Mouse (Mus musculus): ENCODE results near the gene Nlrp2. TPM values are rescaled to one million over a fixed set of nuclear protein-coding genes. Genes with fewer than 3 reads are reported as not detected.

Nlrp2 gene
- not detected in 2 replicates for polyA plus RNA-seq (2012; rRNA removed)

DNA sequence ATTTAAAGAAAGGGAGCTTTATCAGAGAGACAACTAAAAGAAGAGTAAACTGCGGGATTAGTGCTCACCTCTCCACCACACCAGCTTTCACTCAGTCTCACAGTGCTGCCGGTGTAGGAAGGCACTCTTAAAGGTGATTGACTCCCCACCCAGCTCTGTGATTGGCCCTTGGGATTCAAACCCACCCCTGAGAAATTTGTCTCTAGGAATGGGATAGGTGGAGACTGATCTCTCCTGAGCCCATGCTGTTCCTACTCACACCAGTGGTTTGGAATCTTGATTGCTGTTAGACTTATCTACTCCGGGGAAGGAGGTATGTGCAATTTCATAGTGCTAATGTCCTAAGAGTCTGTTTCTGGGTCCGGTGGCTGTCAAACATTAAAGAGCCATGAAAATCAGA lies at the start of gene Nlrp2:
Nlrp2 (minus strand) TSS at position 101 of the 400 bp plus-strand sequence.
- TF ChIP-seq POLR2A (IDR thresholded peaks at IDR 0.05; ENCODE audit: control insufficient read depth, low read depth, low read length): no peak
- no peak for TF ChIP-seq CTCF (IDR thresholded peaks at IDR 0.05; ENCODE audit: control insufficient read depth, insufficient read depth, insufficient replicate concordance, low read depth, low read length)
- Histone ChIP-seq H3K27me3 (ENCODE audit: control insufficient read depth, insufficient read depth, low read length) (no peaks in the 10 kb centered on the region), H3K27ac (ENCODE audit: control insufficient read depth, insufficient read depth, low read depth, low read length) (no peak within 1 kb of the TSS), H3K36me3 (ENCODE audit: control insufficient read depth, insufficient read depth, low read length) (no peaks in the 10 kb centered on the region), H3K4me1 (ENCODE audit: control insufficient read depth, insufficient read depth, low read length) (no peaks in the 10 kb centered on the region), H3K4me3 (ENCODE audit: control insufficient read depth, low read depth, low read length) (no peak within 1 kb of the TSS)

DNA sequence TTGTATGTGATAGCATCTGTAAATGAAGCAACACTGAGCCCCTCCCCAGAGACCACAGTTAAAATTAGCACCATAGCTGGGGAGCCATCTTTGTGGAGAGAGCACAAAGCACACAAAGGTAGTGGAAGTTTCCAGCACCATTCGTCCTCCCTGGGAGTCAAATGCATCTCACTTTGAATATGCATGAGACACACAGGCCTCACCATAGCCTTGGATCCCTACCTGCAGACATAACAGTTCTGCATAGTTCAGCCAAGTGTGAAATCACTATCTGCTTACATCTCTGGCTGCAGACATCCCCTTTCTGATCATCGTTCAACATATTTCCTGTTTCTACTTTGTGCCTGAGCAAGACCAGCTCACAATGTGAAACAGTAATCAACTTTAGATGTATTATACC lies 15.9 kb upstream of the Nlrp2 start:
- TF ChIP-seq CTCF (IDR thresholded peaks at IDR 0.05; ENCODE audit: control insufficient read depth, insufficient read depth, insufficient replicate concordance, low read depth, low read length) (no peak), POLR2A (IDR thresholded peaks at IDR 0.05; ENCODE audit: control insufficient read depth, low read depth, low read length) (no peak)
- no peaks in the 10 kb centered on the region for H3K4me1 ChIP-seq (ENCODE audit: control insufficient read depth, insufficient read depth, low read length)
- H3K36me3 ChIP-seq (ENCODE audit: control insufficient read depth, insufficient read depth, low read length): no peaks in the 10 kb centered on the region
- H3K4me3 ChIP-seq (ENCODE audit: control insufficient read depth, low read depth, low read length): no peak overlapping the region
- no peaks in the 10 kb centered on the region for H3K27me3 ChIP-seq (ENCODE audit: control insufficient read depth, insufficient read depth, low read length)
- H3K27ac ChIP-seq (ENCODE audit: control insufficient read depth, insufficient read depth, low read depth, low read length): no peak overlapping the region

DNA sequence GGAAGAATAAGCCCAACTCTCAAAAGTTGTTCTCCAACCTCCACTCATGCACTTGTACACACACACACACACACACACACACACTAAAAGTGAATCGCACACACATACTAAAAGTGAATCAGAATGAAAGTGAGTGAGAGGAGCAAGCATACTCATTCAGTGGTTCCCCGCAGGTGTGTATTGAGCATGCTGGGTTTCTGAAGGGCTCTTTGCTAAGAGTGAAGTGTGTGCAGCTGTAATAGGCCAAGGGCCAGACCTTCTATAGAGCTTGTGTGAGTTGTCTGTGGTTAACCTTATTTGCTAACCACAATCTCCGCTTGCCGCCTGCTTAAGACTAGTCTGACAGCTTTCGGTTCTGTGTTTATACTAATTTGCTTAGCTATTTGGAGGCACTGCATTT lies 12.8 kb upstream of the Nlrp2 start:
- H3K27me3 ChIP-seq (ENCODE audit: control insufficient read depth, insufficient read depth, low read length): no peaks in the 10 kb centered on the region
- H3K4me1 ChIP-seq (ENCODE audit: control insufficient read depth, insufficient read depth, low read length): no peaks in the 10 kb centered on the region
- TF ChIP-seq POLR2A (IDR thresholded peaks at IDR 0.05; ENCODE audit: control insufficient read depth, low read depth, low read length): no peak
- no peak for TF ChIP-seq CTCF (IDR thresholded peaks at IDR 0.05; ENCODE audit: control insufficient read depth, insufficient read depth, insufficient replicate concordance, low read depth, low read length)
- no peak overlapping the region for H3K4me3 ChIP-seq (ENCODE audit: control insufficient read depth, low read depth, low read length)
- H3K36me3 ChIP-seq (ENCODE audit: control insufficient read depth, insufficient read depth, low read length): no peaks in the 10 kb centered on the region
- H3K27ac ChIP-seq (ENCODE audit: control insufficient read depth, insufficient read depth, low read depth, low read length): no peak overlapping the region

DNA sequence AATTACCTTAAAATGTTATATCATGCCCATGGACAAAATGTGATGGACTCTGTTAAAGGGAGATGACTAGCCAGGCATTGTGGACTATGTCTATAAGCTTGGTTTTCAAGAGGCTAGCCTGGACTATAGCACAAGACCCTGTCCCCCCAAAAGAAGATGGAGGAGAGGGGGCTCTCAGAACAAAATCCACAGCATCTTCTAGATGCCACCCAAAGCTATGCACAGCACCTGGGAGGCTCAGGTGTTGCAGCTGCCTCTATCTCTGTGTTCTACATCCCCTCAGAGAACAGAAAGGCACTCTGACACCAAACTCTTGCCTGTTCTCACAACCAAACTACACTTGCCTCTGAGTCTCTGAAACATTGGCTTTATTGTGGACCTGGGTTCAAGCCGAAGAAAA lies 598 bp downstream of the Nlrp2 start, which contains the start of gene Gm5065:
Gm5065 (plus strand) TSS at position 301 of the 400 bp plus-strand sequence.
- H3K27me3 ChIP-seq (ENCODE audit: control insufficient read depth, insufficient read depth, low read length): no peaks in the 10 kb centered on the region
- no peaks in the 10 kb centered on the region for H3K4me1 ChIP-seq (ENCODE audit: control insufficient read depth, insufficient read depth, low read length)
- H3K4me3 ChIP-seq (ENCODE audit: control insufficient read depth, low read depth, low read length): no peak within 1 kb of the TSS
- no peaks in the 10 kb centered on the region for H3K36me3 ChIP-seq (ENCODE audit: control insufficient read depth, insufficient read depth, low read length)
- TF ChIP-seq CTCF (IDR thresholded peaks at IDR 0.05; ENCODE audit: control insufficient read depth, insufficient read depth, insufficient replicate concordance, low read depth, low read length): no peak
- TF ChIP-seq POLR2A (IDR thresholded peaks at IDR 0.05; ENCODE audit: control insufficient read depth, low read depth, low read length): no peak
- H3K27ac ChIP-seq (ENCODE audit: control insufficient read depth, insufficient read depth, low read depth, low read length): no peak within 1 kb of the TSS

DNA sequence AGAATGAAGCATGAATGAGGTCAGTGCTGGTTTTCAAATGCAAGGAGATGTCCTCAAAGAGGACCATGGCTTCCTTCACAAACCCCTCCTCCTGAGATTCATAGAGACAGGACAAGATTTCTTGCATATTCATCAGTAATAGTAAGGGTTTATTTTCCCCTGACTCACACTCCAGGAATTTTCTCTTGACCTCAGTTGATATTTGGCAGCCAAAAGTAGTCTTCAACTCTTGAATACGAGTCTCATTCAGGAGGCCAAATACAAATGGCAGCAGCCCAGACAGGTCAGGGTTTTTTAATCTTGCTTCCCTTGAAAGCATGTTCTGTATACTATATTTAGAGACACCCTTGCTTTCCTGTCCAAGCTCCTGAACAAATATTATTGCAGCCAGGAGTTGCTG lies 23.3 kb downstream of the Nlrp2 start:
- Histone ChIP-seq H3K27ac (ENCODE audit: control insufficient read depth, insufficient read depth, low read depth, low read length) (no peak overlapping the region), H3K27me3 (ENCODE audit: control insufficient read depth, insufficient read depth, low read length) (no peaks in the 10 kb centered on the region), H3K4me3 (ENCODE audit: control insufficient read depth, low read depth, low read length) (no peak overlapping the region), H3K4me1 (ENCODE audit: control insufficient read depth, insufficient read depth, low read length) (no peaks in the 10 kb centered on the region), H3K36me3 (ENCODE audit: control insufficient read depth, insufficient read depth, low read length) (no peaks in the 10 kb centered on the region)
- TF ChIP-seq POLR2A (IDR thresholded peaks at IDR 0.05; ENCODE audit: control insufficient read depth, low read depth, low read length): no peak

DNA sequence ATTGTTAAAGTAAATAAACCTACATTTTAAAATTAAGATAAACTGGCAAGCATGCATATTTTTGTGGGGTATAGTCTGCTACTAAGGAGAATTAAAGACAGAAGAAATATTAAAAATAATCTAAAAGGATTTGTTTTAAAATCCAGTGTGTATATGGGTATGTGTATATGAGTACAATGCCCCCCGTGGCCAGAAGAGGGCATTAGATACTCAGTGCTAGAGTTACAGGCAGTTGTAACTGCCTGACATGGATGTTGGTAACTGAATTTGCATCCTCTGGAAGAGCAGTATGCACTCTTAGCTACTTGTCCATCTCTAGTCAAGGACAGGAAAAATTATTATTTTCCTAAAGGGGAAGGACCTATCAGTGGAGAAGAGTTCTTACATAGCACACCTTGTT lies 62.6 kb downstream of the Nlrp2 start:
- Histone ChIP-seq H3K27me3 (ENCODE audit: control insufficient read depth, insufficient read depth, low read length) (no peaks in the 10 kb centered on the region), H3K4me1 (ENCODE audit: control insufficient read depth, insufficient read depth, low read length) (no peaks in the 10 kb centered on the region), H3K27ac (ENCODE audit: control insufficient read depth, insufficient read depth, low read depth, low read length) (no peak overlapping the region), H3K4me3 (ENCODE audit: control insufficient read depth, low read depth, low read length) (no peak overlapping the region), H3K36me3 (ENCODE audit: control insufficient read depth, insufficient read depth, low read length) (no peaks in the 10 kb centered on the region)
- TF ChIP-seq POLR2A (IDR thresholded peaks at IDR 0.05; ENCODE audit: control insufficient read depth, low read depth, low read length) (no peak), CTCF (IDR thresholded peaks at IDR 0.05; ENCODE audit: control insufficient read depth, insufficient read depth, insufficient replicate concordance, low read depth, low read length) (no peak)

DNA sequence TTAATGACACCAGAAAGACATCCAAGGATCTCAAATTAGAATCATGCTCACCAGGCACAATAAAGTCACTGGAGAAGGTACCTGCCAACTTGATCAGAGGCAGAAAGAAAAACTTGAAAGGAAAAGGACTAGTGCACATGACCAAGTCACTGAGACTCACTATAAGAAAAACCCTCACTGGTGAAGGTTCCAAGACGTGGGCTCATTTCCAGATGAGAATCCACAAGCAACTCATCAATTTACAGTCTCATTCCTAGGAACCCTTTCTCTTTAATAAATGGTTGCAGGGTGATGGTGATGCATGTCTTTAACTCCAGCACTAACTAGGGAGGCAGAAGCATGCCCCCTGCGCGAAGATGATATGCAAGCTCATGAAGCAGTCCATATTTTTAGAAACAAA lies 87.8 kb downstream of the Nlrp2 start:
- TF ChIP-seq POLR2A (IDR thresholded peaks at IDR 0.05; ENCODE audit: control insufficient read depth, low read depth, low read length) (no peak), CTCF (IDR thresholded peaks at IDR 0.05; ENCODE audit: control insufficient read depth, insufficient read depth, insufficient replicate concordance, low read depth, low read length) (no peak)
- H3K4me3 ChIP-seq (ENCODE audit: control insufficient read depth, low read depth, low read length): no peak overlapping the region

More for the DNA sequence above, 87.8 kb downstream of the Nlrp2 start:
- Histone ChIP-seq H3K27me3 (ENCODE audit: control insufficient read depth, insufficient read depth, low read length) (no peaks in the 10 kb centered on the region), H3K36me3 (ENCODE audit: control insufficient read depth, insufficient read depth, low read length) (no peaks in the 10 kb centered on the region), H3K4me1 (ENCODE audit: control insufficient read depth, insufficient read depth, low read length) (no peaks in the 10 kb centered on the region), H3K27ac (ENCODE audit: control insufficient read depth, insufficient read depth, low read depth, low read length) (no peak overlapping the region)

Other genes with a start within 250 kb of the Nlrp2 start
- 0.07 TPM in 1 of 2 replicates, not detected in the other for gene Rfpl4, start 234.1 kb downstream of the Nlrp2 start, polyA plus RNA-seq (2012; rRNA removed)
- 142 and 148 TPM in 2 replicates for gene Rasl2-9, start 225.1 kb downstream of the Nlrp2 start, polyA plus RNA-seq (2012; rRNA removed)
- gene Vmn1r55, start 201.4 kb downstream of the Nlrp2 start, polyA plus RNA-seq (2012; rRNA removed): not detected in 2 replicates
- gene Vmn1r56, start 154.3 kb downstream of the Nlrp2 start, polyA plus RNA-seq (2012; rRNA removed): not detected in 2 replicates
- not detected in 2 replicates for gene Vmn1r57, start 132.5 kb downstream of the Nlrp2 start, polyA plus RNA-seq (2012; rRNA removed)
- gene Gm5065, start 498 bp downstream of the Nlrp2 start, polyA plus RNA-seq (2012; rRNA removed): not detected in 2 replicates
- not detected in 2 replicates for gene Vmn1r58, start 62.4 kb upstream of the Nlrp2 start, polyA plus RNA-seq (2012; rRNA removed)
- not detected in 2 replicates for gene Vmn1r59, start 105.7 kb upstream of the Nlrp2 start, polyA plus RNA-seq (2012; rRNA removed)
- gene Vmn2r28, start 142.9 kb upstream of the Nlrp2 start, polyA plus RNA-seq (2012; rRNA removed): not detected in 2 replicates
- not detected in 2 replicates for gene Vmn1r60, start 196.3 kb upstream of the Nlrp2 start, polyA plus RNA-seq (2012; rRNA removed)

All from testis, adult 2 months (tissue).